Mouse (Mus musculus): ENCODE measurements around the gene Mgmt. TPM values are rescaled to one million over a fixed set of nuclear protein-coding genes. Genes with fewer than 3 reads are reported as not detected.
A peak's percentile ranks its signal among the peaks of the same experiment; 100 is the strongest.

Gene Mgmt
- polyA plus RNA-seq, 1 experiment from 2014 or later: 1.5 TPM

DNA sequence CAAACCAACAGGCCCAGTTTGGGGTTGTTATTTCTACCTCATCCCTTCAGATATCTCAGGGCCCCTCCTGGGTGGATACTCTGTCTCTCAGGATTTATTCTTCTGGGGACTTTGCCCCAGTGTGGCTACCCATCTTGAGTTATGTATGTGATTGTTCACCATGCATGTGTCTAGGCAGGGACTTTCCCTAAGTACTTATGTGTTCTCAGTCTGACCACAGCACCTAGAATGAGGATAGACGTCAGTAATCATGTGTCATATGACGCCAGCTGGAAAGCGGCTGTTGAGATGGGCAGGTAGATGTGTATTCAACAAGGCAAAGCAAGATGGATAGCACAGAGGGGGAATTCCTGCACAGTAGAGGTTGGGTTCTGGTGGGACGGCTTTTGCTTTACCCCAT, 217.7 kb downstream of the Mgmt start:
- Histone ChIP-seq H3K36me3 (ENCODE audit: control insufficient read depth, insufficient read depth, low read length) (no peaks in the 10 kb centered on the region), H3K4me2 (ENCODE audit: low read length) (no peak overlapping the region), H3K9ac (ENCODE audit: low read depth, low read length) (no peak overlapping the region), H3K4me3 (ENCODE audit: low read length) (no peak overlapping the region), H3K4me1 (ENCODE audit: control insufficient read depth, insufficient read depth, low read depth, low read length) (no peaks in the 10 kb centered on the region), H3K9me3 (ENCODE audit: control insufficient read depth, low read length) (peaks cover 12% of the 10 kb centered on the region), H3K27me3 (replicated peaks; ENCODE audit: control insufficient read depth, insufficient read depth, low read length) (no peaks in the 10 kb centered on the region), H3K27ac (ENCODE audit: low read depth, low read length) (no peak overlapping the region)
- no peak for ATAC-seq
- 97% methylated on average over 4 of the region's 4 CpGs for WGBS

DNA sequence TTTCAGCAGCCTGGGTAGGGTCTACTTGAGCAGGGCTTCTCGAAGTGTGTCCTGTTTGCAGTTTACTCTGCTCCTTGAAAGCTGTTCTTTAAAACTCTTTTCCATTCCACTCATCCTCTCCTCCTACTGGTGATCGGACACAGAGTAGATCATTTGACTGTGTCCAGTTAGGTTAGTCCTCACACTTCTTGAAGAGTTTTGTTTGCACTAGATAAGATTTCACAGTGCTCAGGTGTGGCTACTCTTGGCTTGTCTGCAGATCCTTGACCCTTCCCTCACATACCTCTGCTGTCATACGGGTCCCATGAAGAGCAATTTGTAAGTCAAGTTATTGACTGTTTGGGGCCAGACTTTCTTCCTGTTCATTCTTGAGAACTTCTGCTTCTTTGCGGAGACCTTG, 221.8 kb downstream of the Mgmt start:
- Histone ChIP-seq H3K27me3 (replicated peaks; ENCODE audit: control insufficient read depth, insufficient read depth, low read length) (no peaks in the 10 kb centered on the region), H3K27ac (ENCODE audit: low read depth, low read length) (no peak overlapping the region), H3K9me3 (ENCODE audit: control insufficient read depth, low read length) (peaks cover 9% of the 10 kb centered on the region), H3K4me3 (ENCODE audit: low read length) (no peak overlapping the region), H3K4me1 (ENCODE audit: control insufficient read depth, insufficient read depth, low read depth, low read length) (peaks cover 2% of the 10 kb centered on the region; the same call in 1 of the 2 replicates), H3K4me2 (ENCODE audit: low read length) (no peak overlapping the region), H3K9ac (ENCODE audit: low read depth, low read length) (no peak overlapping the region), H3K36me3 (ENCODE audit: control insufficient read depth, insufficient read depth, low read length) (no peaks in the 10 kb centered on the region)
- WGBS: 88% methylated on average over 4 of the region's 4 CpGs
- no peak for ATAC-seq

DNA sequence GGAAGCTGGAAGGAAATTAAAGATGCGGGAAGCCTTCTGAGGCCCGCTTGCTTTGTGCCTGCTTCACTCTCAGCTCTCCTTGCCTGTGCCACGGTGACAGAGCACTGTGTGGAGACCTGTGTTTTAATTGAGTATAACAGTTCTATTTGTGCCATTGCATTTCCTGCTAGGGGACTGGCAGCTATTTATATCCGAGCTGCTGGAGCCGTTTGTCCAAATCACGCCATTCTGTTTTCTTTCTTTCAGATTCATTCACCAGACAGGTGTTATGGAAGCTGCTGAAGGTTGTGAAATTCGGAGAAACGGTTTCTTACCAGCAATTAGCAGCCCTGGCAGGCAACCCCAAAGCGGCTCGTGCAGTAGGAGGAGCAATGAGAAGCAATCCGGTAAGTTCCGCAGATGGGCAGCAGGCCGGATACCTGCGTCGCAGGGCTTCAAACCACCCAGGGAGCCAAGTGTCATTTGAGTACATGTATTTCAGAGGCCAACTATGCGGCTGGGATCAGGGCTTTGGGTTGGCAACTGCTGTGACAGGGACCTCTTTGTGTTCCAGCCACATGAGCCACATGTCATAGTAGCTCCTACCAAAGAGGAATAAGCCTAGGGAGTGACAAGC, 226.9 kb downstream of the Mgmt start:
- H3K9me3 ChIP-seq (ENCODE audit: control insufficient read depth, low read length): no peaks in the 10 kb centered on the region
- WGBS: 48% methylated on average over 16 of the region's 16 CpGs
- H3K27me3 ChIP-seq (replicated peaks; ENCODE audit: control insufficient read depth, insufficient read depth, low read length): no peaks in the 10 kb centered on the region
- H3K9ac ChIP-seq (ENCODE audit: low read depth, low read length): no peak overlapping the region
- H3K4me1 ChIP-seq (ENCODE audit: control insufficient read depth, insufficient read depth, low read depth, low read length): peaks cover 8% of the 10 kb centered on the region
- peak; percentile 52; the same call in 1 of the 2 replicates for ATAC-seq
- peak overlapping the region; percentile 26 for H3K27ac ChIP-seq (ENCODE audit: low read depth, low read length)
- H3K4me2 ChIP-seq (ENCODE audit: low read length): 0 out of 2 replicates have a peak overlapping the region, but pooled peaks have one; percentile 16
- no peak overlapping the region for H3K4me3 ChIP-seq (ENCODE audit: low read length)
- no peaks in the 10 kb centered on the region for H3K36me3 ChIP-seq (ENCODE audit: control insufficient read depth, insufficient read depth, low read length)

DNA sequence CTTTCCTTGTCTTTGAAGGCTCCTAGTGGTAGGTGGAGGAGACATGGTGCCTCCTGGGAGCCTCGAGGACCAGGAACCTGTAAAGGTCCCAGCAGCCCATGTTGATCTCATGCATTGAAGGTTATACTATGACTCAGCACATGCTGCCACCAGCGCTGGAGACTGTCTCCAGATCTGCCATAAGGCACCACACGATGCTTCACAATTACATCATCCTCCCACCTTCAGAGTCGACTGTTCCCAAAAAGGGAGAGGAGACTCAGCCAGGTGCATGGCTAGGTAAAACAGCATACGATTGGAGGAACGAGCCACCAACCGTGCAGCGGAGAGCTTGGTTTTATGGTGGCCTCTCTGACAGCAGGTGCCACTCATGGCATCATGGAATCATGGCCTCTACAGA, 234.3 kb downstream of the Mgmt start:
- Histone ChIP-seq H3K27me3 (replicated peaks; ENCODE audit: control insufficient read depth, insufficient read depth, low read length) (no peaks in the 10 kb centered on the region), H3K4me1 (ENCODE audit: control insufficient read depth, insufficient read depth, low read depth, low read length) (no peaks in the 10 kb centered on the region), H3K9ac (ENCODE audit: low read depth, low read length) (no peak overlapping the region), H3K4me2 (ENCODE audit: low read length) (no peak overlapping the region), H3K9me3 (ENCODE audit: control insufficient read depth, low read length) (no peaks in the 10 kb centered on the region), H3K36me3 (ENCODE audit: control insufficient read depth, insufficient read depth, low read length) (no peaks in the 10 kb centered on the region), H3K4me3 (ENCODE audit: low read length) (no peak overlapping the region), H3K27ac (ENCODE audit: low read depth, low read length) (no peak overlapping the region)
- WGBS: 93% methylated on average over 8 of the region's 8 CpGs
- no peak for ATAC-seq

DNA sequence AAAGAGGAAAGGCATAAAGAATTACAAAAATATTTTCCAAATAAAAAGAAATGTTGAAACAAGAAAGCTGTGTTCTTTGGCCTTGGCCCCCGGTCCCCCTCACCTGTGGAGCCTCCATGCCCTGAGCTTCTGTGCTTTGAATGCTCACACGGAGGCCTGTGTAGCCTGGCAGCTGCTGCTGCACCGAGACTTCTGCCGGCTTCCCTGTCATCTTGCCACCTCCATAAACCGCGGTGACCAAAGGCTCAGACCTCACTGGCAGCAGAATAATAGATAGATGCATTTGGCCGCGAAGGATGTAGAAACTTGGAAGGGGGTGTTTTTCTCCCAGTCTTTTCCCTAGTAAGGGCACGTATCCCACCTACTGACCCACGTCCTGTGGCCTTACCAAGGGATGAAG, 235.8 kb downstream of the Mgmt start:
- Histone ChIP-seq H3K4me2 (ENCODE audit: low read length) (no peak overlapping the region), H3K9ac (ENCODE audit: low read depth, low read length) (no peak overlapping the region), H3K27ac (ENCODE audit: low read depth, low read length) (no peak overlapping the region), H3K4me1 (ENCODE audit: control insufficient read depth, insufficient read depth, low read depth, low read length) (no peaks in the 10 kb centered on the region), H3K4me3 (ENCODE audit: low read length) (no peak overlapping the region), H3K9me3 (ENCODE audit: control insufficient read depth, low read length) (no peaks in the 10 kb centered on the region), H3K36me3 (ENCODE audit: control insufficient read depth, insufficient read depth, low read length) (no peaks in the 10 kb centered on the region), H3K27me3 (replicated peaks; ENCODE audit: control insufficient read depth, insufficient read depth, low read length) (no peaks in the 10 kb centered on the region)
- ATAC-seq: no peak
- 73% methylated on average over 10 of the region's 10 CpGs for WGBS

DNA sequence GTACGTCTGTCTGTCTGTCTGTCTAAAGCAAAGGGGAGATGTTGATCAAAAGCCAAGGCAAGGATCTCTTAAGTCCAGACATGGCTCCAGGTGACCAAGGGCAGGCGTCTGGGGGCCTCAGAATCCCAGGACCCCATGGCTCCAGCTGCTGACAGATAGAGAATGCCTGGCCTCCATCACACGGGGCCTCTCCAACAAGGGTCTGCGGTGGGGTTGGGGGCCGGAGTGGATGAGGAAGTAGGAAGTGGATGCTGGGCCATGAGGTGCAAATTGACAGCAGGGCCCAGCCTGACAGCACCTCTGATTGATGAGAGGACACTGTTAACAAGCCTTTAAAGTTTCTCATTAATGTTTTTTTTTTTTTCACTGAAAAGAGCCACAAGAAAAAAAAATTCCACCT, 237.5 kb downstream of the Mgmt start:
- no peak for ATAC-seq
- WGBS: 75% methylated on average over 5 of the region's 5 CpGs
- H3K36me3 ChIP-seq (ENCODE audit: control insufficient read depth, insufficient read depth, low read length): no peaks in the 10 kb centered on the region

DNA sequence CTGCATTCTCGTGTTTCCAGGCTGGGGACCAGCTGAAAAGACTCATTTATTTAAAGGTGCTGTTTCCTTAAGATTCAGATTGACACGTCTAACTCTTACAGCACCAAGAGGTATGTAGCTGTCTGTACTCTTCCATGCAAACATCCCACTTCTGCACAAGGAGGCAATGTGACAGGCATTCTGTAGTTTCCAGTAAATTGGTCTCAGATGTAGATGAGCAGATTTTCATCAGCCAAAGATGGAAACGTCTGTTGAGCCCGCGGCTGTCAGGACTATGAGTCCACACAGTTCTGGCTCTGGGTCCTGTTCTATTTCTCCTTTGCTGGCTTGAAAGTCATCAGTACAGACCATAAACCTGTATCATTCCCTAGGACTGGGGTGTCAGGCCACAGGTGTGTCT, 243.7 kb downstream of the Mgmt start:
- H3K4me1 ChIP-seq (ENCODE audit: control insufficient read depth, insufficient read depth, low read depth, low read length): no peaks in the 10 kb centered on the region
- H3K27ac ChIP-seq (ENCODE audit: low read depth, low read length): no peak overlapping the region
- no peak for ATAC-seq
- H3K27me3 ChIP-seq (replicated peaks; ENCODE audit: control insufficient read depth, insufficient read depth, low read length): no peaks in the 10 kb centered on the region
- H3K36me3 ChIP-seq (ENCODE audit: control insufficient read depth, insufficient read depth, low read length): no peaks in the 10 kb centered on the region
- no peak overlapping the region for H3K9ac ChIP-seq (ENCODE audit: low read depth, low read length)
- no peaks in the 10 kb centered on the region for H3K9me3 ChIP-seq (ENCODE audit: control insufficient read depth, low read length)
- H3K4me3 ChIP-seq (ENCODE audit: low read length): no peak overlapping the region
- no peak overlapping the region for H3K4me2 ChIP-seq (ENCODE audit: low read length)
- 63% methylated on average over 5 of the region's 5 CpGs for WGBS

More for the DNA sequence above, 237.5 kb downstream of the Mgmt start:
- no peak overlapping the region for H3K4me3 ChIP-seq (ENCODE audit: low read length)
- no peak overlapping the region for H3K4me2 ChIP-seq (ENCODE audit: low read length)
- no peaks in the 10 kb centered on the region for H3K27me3 ChIP-seq (replicated peaks; ENCODE audit: control insufficient read depth, insufficient read depth, low read length)
- no peaks in the 10 kb centered on the region for H3K4me1 ChIP-seq (ENCODE audit: control insufficient read depth, insufficient read depth, low read depth, low read length)
- H3K27ac ChIP-seq (ENCODE audit: low read depth, low read length): no peak overlapping the region
- no peaks in the 10 kb centered on the region for H3K9me3 ChIP-seq (ENCODE audit: control insufficient read depth, low read length)
- no peak overlapping the region for H3K9ac ChIP-seq (ENCODE audit: low read depth, low read length)

DNA sequence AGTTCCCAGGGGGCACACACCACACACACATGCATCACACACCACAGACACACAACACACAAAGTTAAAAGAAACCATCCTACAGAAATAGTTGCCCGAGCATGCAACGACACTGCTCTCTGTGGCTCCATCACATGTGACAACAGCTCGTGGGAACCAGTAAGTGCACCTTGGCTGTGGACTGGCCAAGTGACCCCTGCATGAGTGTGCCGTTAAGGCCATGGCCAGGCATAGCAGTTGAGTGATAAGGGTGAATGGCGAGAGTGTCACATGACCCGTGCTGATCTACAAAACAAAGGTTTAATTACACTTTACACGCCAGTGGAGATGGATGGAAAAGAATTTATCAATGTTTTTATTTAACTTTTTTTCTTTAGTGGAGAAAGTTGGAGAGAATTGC, 245.9 kb downstream of the Mgmt start:
- Histone ChIP-seq H3K4me3 (ENCODE audit: low read length) (no peak overlapping the region), H3K4me2 (ENCODE audit: low read length) (no peak overlapping the region), H3K9ac (ENCODE audit: low read depth, low read length) (no peak overlapping the region), H3K27ac (ENCODE audit: low read depth, low read length) (no peak overlapping the region), H3K36me3 (ENCODE audit: control insufficient read depth, insufficient read depth, low read length) (no peaks in the 10 kb centered on the region), H3K27me3 (replicated peaks; ENCODE audit: control insufficient read depth, insufficient read depth, low read length) (no peaks in the 10 kb centered on the region), H3K9me3 (ENCODE audit: control insufficient read depth, low read length) (no peaks in the 10 kb centered on the region), H3K4me1 (ENCODE audit: control insufficient read depth, insufficient read depth, low read depth, low read length) (no peaks in the 10 kb centered on the region)
- no peak for ATAC-seq
- WGBS: 74% methylated on average over 7 of the region's 7 CpGs

DNA sequence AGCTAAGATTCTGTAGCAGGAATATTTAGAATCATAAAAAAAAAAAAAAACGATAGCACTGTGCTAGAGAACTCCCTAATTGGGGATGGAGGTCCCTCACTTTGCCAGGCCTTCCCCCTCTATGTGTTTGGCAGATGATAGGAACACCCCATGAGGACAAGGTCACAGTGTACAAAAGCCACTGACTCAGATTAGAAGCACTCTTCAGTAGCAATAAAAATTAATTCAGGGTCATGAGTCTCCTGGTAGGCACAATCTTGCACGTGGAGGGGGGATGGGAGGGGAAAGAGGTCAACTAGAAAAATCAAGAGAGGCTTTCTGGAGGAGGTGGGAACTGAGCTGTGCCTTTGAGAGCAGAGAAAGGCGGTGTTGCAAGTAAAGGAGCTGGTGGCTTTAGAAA, 247.0 kb downstream of the Mgmt start:
- Histone ChIP-seq H3K9ac (ENCODE audit: low read depth, low read length) (no peak overlapping the region), H3K9me3 (ENCODE audit: control insufficient read depth, low read length) (no peaks in the 10 kb centered on the region), H3K27ac (ENCODE audit: low read depth, low read length) (no peak overlapping the region), H3K4me3 (ENCODE audit: low read length) (no peak overlapping the region), H3K4me1 (ENCODE audit: control insufficient read depth, insufficient read depth, low read depth, low read length) (no peaks in the 10 kb centered on the region), H3K4me2 (ENCODE audit: low read length) (no peak overlapping the region), H3K27me3 (replicated peaks; ENCODE audit: control insufficient read depth, insufficient read depth, low read length) (no peaks in the 10 kb centered on the region), H3K36me3 (ENCODE audit: control insufficient read depth, insufficient read depth, low read length) (no peaks in the 10 kb centered on the region)
- 31% methylated on average over 3 of the region's 3 CpGs for WGBS
- no peak for ATAC-seq

DNA sequence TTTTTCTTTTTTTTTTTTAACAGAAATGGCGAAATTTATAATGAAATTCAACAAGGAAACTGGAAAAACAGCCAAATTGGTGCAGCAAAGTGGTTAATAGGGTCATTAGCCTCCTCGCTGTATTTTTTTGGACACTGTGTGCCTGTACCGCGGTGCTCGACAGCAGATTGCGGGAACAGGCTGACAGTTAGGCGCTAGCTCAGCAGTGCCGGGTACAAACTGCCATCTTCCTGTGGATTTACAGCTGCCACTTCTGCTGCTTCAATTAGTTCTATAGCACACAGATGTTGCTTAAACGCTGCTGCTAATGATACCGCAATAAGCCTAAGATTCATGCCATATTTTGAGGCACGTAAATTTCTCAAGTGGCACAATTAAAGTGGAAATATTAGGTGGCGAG, 252.7 kb downstream of the Mgmt start:
- H3K9ac ChIP-seq (ENCODE audit: low read depth, low read length): no peak overlapping the region
- no peak overlapping the region for H3K4me2 ChIP-seq (ENCODE audit: low read length)
- no peaks in the 10 kb centered on the region for H3K36me3 ChIP-seq (ENCODE audit: control insufficient read depth, insufficient read depth, low read length)
- WGBS: 53% methylated on average over 12 of the region's 12 CpGs
- peaks cover 5% of the 10 kb centered on the region for H3K4me1 ChIP-seq (ENCODE audit: control insufficient read depth, insufficient read depth, low read depth, low read length)
- H3K9me3 ChIP-seq (ENCODE audit: control insufficient read depth, low read length): no peaks in the 10 kb centered on the region
- no peaks in the 10 kb centered on the region for H3K27me3 ChIP-seq (replicated peaks; ENCODE audit: control insufficient read depth, insufficient read depth, low read length)
- H3K27ac ChIP-seq (ENCODE audit: low read depth, low read length): no peak overlapping the region
- no peak overlapping the region for H3K4me3 ChIP-seq (ENCODE audit: low read length)
- ATAC-seq: no peak
